Mouse (Mus musculus) heart, adult 8-10 months (tissue): Measurements from ENCODE around the gene Dnajc13. TPM values are rescaled to one million over a fixed set of nuclear protein-coding genes. Genes with fewer than 3 reads are reported as not detected.

ENCODE experiments used
- DNase-seq: peaks from one replicate; pipeline ENCODE4 v3.0.0; 2022; ENCODE audit warnings: low spot score
- total RNA-seq, 4 experiments: library from RNA; stranded (reverse); gene quantifications; 2 replicates each; pipeline ENCODE4 v1.2.4; 2022

Gene Dnajc13
- total RNA-seq, 4 experiments from 2014 or later: 28.3 to 36.0 (median 32.0) TPM

DNA sequence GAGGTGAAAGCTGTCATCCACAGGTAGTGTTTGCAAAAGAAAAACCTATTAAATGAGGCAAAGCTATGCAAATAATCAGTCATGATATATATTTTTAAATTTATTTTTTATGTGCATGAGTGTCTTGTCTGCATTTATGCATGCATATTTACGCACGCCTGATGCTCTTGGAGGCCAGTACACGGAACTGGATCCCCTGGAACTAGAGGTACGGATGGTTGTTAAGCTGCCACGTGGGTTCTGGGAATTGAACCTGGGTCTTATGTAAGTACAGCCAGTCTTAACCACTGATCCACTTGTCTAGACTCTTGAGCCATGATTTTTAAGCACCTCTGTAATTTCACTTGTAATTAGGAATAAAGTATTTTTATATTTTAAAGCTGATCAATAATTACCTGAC lies 79.5 kb downstream of the Dnajc13 start:
- DNase-seq: no peak

DNA sequence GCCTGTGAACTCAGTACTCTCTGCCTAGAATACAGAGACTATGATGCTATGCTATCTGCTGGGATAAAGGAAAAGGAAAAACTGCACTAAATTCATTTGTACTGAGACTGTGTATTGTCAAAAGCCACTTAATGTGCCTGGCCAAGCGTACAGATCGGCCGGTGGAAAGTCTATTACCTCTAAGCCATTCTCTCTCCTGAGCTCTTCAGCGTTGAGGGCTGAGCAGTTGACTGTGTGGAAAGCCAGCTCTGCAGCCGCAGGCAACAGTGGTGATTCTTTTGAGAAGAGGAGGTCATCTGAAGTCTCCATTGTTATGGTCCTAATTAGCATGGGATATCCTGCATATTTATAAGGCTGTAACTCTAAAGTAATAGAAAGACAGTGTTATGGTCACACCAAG lies 80.4 kb downstream of the Dnajc13 start:
- DNase-seq: no peak

- no peak for DNase-seq
Observed at GRCm38 (mm10) chr9:104181626-104182025, 81.1 kb downstream of the Dnajc13 start.

GRCm38 (mm10) chr9:104180046-104180445 lies 82.7 kb downstream of the Dnajc13 start:
- no peak for DNase-seq

- DNase-seq: no peak
Observed at GRCm38 (mm10) chr9:104172342-104172741, 90.4 kb downstream of the Dnajc13 start.

DNA sequence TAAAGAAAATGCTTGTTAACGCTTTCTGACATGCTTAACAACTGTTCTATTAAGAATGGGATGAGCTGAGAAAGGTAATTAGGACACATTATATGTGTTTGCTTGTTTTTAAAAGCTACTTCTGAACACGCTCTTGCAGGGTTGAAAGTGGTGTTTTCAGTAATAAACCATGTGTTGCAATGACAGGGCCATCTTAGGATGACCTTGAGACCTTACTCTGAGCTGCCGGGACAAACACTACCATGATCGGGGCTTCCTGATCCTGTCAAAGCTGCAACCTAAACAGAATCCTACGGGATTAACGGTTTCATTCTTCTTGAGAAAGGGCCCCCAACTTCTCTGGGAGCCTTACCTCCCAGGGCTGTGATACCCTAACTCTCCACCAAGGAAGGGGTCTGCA lies 91.1 kb downstream of the Dnajc13 start:
- no peak for DNase-seq

GRCm38 (mm10) chr9:104169986-104170385 lies 92.7 kb downstream of the Dnajc13 start:
- DNase-seq: no peak

GRCm38 (mm10) chr9:104165926-104166325 lies 96.8 kb downstream of the Dnajc13 start:
- DNase-seq: no peak

- DNase-seq: no peak
Observed at GRCm38 (mm10) chr9:104164194-104164593, 98.5 kb downstream of the Dnajc13 start.

DNA sequence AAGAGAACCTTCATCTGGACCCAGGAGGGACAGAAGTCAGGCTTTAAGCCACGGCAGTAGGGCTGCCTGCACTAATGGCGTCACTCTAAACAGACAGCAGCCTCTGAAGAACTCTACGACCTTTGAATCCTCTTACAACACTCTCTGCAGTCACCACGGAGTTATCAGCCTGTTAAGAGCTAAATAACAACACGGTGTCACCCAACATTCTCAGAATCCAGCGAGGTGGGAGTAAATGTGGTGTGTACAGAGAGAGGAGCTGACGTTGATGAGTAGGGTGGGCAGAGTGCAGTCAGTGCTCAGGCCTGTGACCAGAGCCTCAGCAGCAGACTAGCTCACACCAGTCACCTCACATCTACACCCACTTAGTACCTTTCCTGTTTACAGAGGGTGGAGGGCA lies 101.6 kb downstream of the Dnajc13 start:
- DNase-seq: no peak

- no peak for DNase-seq
Observed at GRCm38 (mm10) chr9:104157291-104157690, 105.4 kb downstream of the Dnajc13 start.

- DNase-seq: no peak
Observed at GRCm38 (mm10) chr9:104156506-104156905, 106.2 kb downstream of the Dnajc13 start.

DNA sequence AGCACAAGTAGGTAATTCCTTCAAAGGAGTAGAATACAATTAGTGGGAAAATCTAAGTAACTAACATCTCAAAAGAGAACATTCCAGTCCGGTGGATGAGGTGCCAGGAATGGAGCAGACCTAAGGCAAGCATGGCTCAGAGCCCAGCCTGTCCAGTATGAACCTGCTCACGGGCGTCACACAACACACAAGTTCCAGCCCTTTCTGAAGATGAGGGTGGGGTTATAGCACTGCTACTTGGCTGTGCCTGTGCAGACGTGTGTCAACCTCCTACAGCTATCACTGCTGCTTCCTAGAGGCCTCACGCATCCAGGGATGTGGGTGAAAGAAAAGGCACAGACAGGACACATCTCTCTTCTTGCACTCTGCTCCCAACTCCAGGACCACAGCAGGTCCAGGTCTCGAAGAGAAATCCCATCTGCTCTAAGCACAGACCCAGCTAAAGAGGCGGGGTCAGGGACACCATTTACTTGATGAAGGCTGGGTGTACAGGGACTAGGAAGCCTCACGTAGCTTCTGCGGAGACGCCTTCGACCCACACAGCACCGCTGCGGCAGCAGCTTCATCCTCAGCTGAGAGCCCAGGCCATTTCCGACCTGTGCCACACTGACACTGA lies 107.5 kb downstream of the Dnajc13 start:
- no peak for DNase-seq

GRCm38 (mm10) chr9:104152121-104152520 lies 110.6 kb downstream of the Dnajc13 start:
- DNase-seq: no peak

GRCm38 (mm10) chr9:104148969-104149368 lies 113.8 kb downstream of the Dnajc13 start:
- DNase-seq: no peak

DNA sequence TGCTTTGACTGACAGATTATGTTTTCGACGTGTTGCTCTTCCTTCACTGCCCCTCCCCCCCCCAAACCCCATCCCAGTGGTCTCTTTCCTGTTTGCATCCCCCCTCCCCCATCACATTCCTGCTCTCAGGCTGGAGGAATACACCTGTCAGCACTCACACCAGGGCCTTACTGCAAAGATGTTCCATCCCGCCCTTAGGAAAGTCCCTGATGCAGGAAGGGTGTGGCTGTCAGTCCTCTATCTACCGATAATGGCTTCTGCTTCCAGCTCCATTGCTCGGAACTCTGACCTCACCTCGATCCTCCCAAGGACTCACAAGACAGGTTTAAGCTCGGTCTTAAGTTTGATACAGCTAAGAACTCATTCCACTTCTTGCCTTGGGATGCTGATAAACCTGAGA lies 116.0 kb downstream of the Dnajc13 start:
- no peak for DNase-seq

- DNase-seq: no peak
Observed at GRCm38 (mm10) chr9:104144314-104144996, 118.3 kb downstream of the Dnajc13 start.

- DNase-seq: no peak
Observed at GRCm38 (mm10) chr9:104142805-104143204, 119.9 kb downstream of the Dnajc13 start.

DNA sequence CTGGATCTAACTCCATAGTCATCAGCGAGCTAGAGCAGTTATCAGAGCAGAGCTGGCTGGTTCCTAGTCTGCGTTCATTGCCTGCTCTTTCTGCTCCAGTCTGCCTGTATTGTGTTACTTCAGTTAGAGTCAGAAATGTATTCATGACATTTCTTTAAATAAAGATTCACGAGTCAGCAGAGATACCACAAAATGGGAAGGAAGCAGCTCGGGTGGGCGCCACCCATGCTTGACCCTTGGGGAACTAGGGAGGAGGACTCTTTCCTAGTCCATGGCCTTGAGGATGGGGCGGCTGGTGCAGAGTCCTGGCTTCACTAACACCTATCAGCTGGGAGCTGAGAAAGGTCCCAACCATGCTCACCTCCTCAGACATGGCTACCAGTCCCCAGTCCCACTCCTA lies 122.4 kb downstream of the Dnajc13 start:
- peak; percentile 15 for DNase-seq

- DNase-seq: peak; percentile 57
Observed at GRCm38 (mm10) chr9:104130141-104130755, 132.5 kb downstream of the Dnajc13 start.

DNA sequence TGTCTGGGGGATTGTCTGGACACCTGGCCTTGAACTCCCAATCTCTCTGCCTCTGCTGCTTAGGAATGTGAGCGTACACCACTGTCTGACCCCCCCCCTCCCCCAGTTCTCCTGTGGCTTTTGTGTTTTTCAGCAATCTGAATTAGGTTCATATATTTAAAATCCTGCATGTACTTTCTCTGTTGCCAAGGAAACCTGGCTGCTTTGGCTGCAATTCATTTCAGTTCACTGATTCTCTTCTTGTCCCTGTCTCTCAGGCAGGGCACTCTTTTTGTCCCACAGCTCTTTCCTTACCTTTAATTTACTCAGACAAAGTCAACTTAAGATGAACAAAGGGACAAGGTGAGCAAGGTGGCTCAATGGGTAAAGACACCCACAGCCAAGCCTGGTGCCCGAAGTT lies 134.6 kb downstream of the Dnajc13 start:
- no peak for DNase-seq

GRCm38 (mm10) chr9:104126833-104127232 lies 135.9 kb downstream of the Dnajc13 start, which contains the start of gene Ackr4:
Ackr4 (minus strand) TSS chr9:104126933.
- DNase-seq: no peak

DNA sequence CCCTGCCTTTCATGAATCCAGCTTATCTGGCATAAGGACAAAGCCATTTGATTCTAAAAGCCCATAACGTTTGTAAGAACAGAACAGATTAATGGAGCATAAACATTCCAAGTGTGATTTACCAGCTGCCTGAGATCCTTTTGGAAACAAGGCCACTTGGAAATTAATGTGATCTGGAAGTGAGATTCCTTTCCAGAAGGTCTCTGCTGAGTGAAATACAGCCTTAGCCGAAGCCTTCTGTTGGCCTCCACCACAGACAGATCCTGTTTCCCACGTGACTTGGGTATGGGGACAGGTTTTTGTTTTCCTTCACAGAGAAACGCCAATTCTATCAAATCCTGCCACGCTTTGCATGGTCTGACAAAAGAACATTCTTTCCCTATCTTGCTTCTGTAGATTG lies 139.1 kb downstream of the Dnajc13 start:
- DNase-seq: no peak
